Mouse (Mus musculus): ENCODE measurements around the gene 6430571L13Rik.

DNA sequence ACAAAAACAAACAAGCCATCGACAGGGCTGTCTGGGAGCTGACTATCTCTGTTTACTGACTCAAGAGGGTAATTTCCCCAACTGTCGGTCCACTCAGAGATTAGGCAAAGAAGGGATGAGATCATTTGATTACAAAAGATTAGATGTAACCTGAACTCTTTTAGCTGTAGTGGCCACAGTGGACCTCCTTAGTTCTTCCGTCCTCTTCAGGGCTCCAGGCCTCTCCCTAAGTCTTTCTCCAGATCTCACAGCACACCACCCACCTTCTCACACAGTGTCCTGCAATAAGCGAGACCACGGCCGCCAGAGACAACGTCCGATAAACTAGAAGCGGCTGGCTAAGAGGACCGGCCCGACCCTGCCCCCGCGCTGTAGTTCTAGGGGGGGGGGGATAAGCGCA, 44.4 kb upstream of the 6430571L13Rik start:
- no peak for TF ChIP-seq CTCF (IDR thresholded peaks at IDR 0.05; ENCODE audit: borderline replicate concordance, control insufficient read depth, extremely low read depth, insufficient read depth, low read length, poor library complexity)
- TF ChIP-seq POLR2A (IDR thresholded peaks at IDR 0.05; ENCODE audit: control insufficient read depth, extremely low read depth, insufficient read depth, low read length, poor library complexity): no peak
